Mouse (Mus musculus): ENCODE data around the gene 6030498E09Rik.
A peak's percentile ranks its signal among the peaks of the same experiment; 100 is the strongest.

GRCm38 (mm10) chrX:38771886-38772285 is 585 bp upstream of the 6030498E09Rik start:
- TF ChIP-seq CTCF (IDR thresholded peaks at IDR 0.05; ENCODE audit: low read depth): peak; percentile 40
- no peak for TF ChIP-seq EP300 (IDR thresholded peaks at IDR 0.05; ENCODE audit: low read depth)

Measured in heart, postnatal 0 days (tissue).